Mouse (Mus musculus): ENCODE results near the gene Msx3. TPM values are rescaled to one million over a fixed set of nuclear protein-coding genes. Genes with fewer than 3 reads are reported as not detected.

Gene Msx3
- not detected for polyA plus RNA-seq (2017; shearing (Covaris generic))

DNA sequence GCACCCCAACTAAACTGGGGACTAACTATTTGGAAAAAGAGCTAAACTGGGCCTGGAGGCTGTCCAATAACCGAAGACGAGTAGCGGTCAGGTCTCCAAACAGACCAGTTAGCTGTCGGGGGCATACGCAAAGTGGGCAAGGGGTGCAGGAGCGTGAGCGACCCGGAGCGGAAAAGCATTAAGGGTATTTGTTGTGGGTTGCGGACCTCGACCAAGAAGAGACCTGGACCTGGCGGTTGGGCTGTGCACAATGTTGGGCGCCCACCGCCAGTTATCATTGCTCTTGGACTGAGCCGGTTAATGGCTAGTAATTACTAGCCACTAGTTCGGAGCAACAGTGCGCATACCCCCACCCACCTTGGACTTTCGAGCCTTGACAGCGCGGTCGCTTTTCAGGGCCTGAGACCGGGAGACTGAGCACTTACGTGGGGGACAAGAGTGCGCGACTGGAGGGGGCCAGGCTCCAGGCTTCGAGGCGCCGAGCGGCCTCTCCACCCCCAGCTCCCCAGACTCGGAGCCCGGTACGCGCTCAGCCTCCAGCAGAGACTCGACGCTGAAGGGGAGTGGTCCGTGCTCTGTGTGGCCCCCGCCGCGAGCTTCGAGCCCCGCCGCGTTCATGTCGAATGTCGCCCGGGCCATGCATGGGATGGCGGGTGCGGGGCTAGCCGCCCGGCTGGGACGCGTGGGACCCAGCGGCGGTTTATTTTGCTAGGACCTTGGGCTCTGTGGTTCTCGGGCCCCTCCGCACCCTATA, at the start of gene Msx3:
Msx3 (minus strand) TSS at position 729 of the 754 bp plus-strand sequence.

DNA sequence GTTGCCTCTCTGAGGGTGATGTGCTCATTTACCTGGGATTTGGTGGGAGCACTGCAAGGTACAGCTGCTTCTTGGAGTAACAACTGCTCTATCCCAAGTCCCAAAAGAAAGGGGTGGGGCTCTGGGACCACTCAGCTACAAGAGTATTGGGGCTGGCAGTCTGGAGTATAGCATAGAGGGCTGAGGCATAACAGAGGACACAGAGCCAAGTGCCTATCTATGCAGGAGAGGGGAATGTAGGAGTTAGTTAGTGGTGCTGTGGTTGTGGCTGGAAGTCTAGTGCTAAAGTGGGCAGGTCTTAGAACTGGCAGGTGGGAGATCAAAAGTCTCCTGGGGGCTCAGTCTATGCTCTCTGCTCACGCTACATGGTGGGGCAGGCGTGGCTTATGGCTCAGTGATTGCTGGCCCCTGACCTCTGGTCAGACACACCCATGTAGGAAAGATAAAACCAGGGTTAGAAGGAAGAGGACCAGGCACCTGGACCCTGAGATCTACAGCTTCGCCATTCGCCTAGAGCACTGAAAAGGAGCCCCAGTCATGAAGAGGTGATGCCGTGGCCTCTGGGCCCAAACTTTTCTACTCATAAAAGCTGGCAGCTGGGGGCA, 44.1 kb upstream of the Msx3 start, which contains the start of gene Prap1:
Prap1 (plus strand) TSS at position 472 of the 605 bp plus-strand sequence.

DNA sequence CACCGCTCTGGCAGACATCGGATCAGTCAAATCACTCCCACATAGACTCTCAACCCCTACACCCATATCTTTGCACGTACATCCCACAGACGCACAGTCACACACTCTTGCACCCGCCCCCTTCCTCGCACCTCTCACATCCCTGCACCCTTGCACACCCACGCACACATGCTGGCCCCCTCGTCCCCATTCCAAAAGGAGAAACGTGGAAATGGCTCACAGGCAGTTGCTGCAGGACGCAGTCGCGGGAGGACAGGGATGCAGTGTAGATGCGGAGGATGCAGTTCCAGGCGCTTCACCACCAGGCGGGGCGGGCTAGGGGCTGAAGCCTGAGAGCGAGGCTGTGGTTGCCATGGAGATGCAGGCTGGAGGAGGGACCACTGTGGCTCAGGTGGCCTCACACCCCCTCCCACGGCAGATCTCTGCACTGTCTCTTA, 33.4 kb upstream of the Msx3 start, which contains the start of gene Caly:
Caly (minus strand) TSS at position 307 of the 437 bp plus-strand sequence.

DNA sequence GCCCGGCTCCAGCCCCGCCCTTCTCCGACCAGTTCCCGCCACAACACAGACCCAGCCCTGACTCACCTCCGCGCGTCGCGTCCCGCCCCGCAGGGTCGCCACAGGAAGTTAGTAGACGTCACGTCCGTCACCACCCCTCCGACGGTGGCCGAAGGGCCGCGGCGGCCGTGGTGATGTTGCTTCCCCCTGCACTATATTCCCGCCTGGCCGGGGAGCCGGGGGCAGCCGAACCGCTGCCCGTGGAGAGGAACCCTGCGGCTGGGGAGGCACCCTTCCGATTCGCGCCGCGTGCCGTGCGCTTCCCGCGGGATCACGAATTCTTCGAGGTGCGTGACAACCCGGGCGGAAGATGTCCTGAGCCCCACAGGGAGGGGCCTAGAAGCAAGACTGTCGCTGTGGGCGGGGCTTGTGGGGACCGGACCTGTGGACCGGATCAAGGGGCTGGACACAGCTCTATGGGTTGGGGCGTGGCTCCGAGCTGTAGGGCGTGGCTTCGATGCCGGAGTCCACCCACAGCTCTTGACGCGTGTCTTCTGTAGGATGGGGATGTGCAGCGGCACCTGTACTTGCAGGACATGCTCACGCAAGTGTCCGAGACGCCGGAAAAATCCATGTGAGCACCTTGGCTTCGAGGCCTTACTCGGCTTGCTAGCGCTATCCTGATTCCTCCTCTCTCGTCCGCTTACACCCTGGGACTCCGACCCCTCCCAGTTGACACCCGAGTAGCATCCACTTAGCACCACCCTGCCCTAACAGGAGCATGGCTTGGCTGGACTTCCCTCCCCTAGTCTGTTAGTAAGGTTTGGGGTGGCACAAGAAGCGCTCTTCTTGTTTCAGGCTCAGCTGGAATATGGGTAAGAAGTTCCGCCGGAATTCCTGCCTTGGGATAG, 12.4 kb downstream of the Msx3 start, which contains the start of the genes Zfp511 and Tubgcp2:
Zfp511 (plus strand) TSS at position 111 of the 890 bp plus-strand sequence.
Tubgcp2 (minus strand) TSS at position 389 of the 890 bp plus-strand sequence.

Other genes starting within 250 kb of the Msx3 start
- not detected for gene Adgra1, start 214.9 kb downstream of the Msx3 start, polyA plus RNA-seq (2017; shearing (Covaris generic))
- 0.74 TPM for gene Kndc1, start 154.4 kb downstream of the Msx3 start, polyA plus RNA-seq (2017; shearing (Covaris generic))
- 4.3 TPM for gene Utf1, start 105.3 kb downstream of the Msx3 start, polyA plus RNA-seq (2017; shearing (Covaris generic))
- not detected for gene 6430531B16Rik, start 70.3 kb downstream of the Msx3 start, polyA plus RNA-seq (2017; shearing (Covaris generic))
- 5.5 TPM for gene Adam8, start 56.5 kb downstream of the Msx3 start, polyA plus RNA-seq (2017; shearing (Covaris generic))
- 58.4 TPM for gene Zfp511, start 12.7 kb downstream of the Msx3 start, polyA plus RNA-seq (2017; shearing (Covaris generic))
- gene Tubgcp2, start 12.4 kb downstream of the Msx3 start, polyA plus RNA-seq (2017; shearing (Covaris generic)): 41.2 TPM
- gene Caly, start 33.5 kb upstream of the Msx3 start, polyA plus RNA-seq (2017; shearing (Covaris generic)): not detected
- gene Prap1, start 44.3 kb upstream of the Msx3 start, polyA plus RNA-seq (2017; shearing (Covaris generic)): not detected
- gene Fuom, start 53.4 kb upstream of the Msx3 start, polyA plus RNA-seq (2017; shearing (Covaris generic)): 9.9 TPM
- gene Paox, start 66.7 kb upstream of the Msx3 start, polyA plus RNA-seq (2017; shearing (Covaris generic)): 7.2 TPM
- gene Echs1, start 67.4 kb upstream of the Msx3 start, polyA plus RNA-seq (2017; shearing (Covaris generic)): 63.4 TPM
- 37.2 TPM for gene Mtg1, start 88.5 kb upstream of the Msx3 start, polyA plus RNA-seq (2017; shearing (Covaris generic))
- gene Sprn, start 105.8 kb upstream of the Msx3 start, polyA plus RNA-seq (2017; shearing (Covaris generic)): not detected
- 0.06 TPM for gene Olfr522, start 115.7 kb upstream of the Msx3 start, polyA plus RNA-seq (2017; shearing (Covaris generic))
- 0.06 TPM for gene Olfr523, start 124.1 kb upstream of the Msx3 start, polyA plus RNA-seq (2017; shearing (Covaris generic))
- gene Olfr524, start 156.9 kb upstream of the Msx3 start, polyA plus RNA-seq (2017; shearing (Covaris generic)): not detected
- gene Cd163l1, start 169.2 kb upstream of the Msx3 start, polyA plus RNA-seq (2017; shearing (Covaris generic)): 0.08 TPM
- gene 5830411N06Rik, start 198.2 kb upstream of the Msx3 start, polyA plus RNA-seq (2017; shearing (Covaris generic)): 0.17 TPM

Data from CD4-positive, CD25-positive, alpha-beta regulatory T cell (primary cell).